Mouse (Mus musculus) telencephalon, adult 2 months (tissue): ENCODE measurements around the gene Olfr412.

Experiments used
- DNase-seq: peaks from one replicate; pipeline ENCODE4 v3.0.0-alpha.2; 2011; ENCODE audit warnings: low read depth, low spot score

The Olfr412 gene

DNA sequence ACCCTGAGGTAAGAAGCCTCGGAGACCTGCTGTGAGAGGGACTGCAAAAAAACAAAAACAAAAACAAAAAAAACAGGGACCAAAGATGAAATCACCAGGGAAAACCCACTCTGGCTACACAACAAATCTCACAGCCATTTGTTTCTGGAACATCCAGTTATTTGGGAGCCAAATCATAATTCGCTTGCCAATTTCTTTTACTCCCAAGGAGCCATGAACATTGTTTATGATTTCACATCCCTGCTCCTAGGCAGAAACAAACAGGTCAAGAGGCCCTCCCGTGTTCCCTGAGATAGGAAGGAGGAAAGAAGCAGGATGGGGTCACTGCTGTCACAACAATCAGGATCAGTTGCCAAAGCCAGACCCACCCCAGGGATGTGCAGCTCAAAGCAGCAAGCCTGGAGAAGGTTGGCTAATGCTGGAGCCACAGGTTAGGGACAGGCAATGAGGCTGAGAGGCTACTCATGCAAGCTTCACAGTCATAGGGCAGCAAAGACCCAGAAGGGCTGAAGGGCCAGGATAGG is 51.6 kb downstream of the Olfr412 start:
- DNase-seq, result no peak

DNA sequence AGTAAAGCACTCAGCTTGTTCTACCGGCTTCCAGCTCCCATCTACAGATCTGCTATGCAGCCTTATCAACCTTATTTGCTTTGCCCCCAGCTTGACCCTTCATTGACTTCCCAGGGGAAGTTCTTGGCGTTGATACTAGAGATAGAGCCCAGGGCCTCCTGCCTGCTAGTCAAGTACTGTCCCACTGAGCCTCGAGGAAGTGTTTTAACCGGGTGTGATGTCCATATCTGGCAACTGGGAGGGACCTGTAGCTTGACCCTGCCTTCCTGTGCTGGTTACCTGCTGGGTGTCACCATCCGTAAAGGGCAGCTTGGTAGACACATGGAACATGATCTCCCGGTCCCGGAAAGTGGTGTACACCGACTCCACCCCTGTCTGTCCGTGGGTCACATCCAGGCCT is 52.2 kb downstream of the Olfr412 start:
- DNase-seq, result no peak

DNA sequence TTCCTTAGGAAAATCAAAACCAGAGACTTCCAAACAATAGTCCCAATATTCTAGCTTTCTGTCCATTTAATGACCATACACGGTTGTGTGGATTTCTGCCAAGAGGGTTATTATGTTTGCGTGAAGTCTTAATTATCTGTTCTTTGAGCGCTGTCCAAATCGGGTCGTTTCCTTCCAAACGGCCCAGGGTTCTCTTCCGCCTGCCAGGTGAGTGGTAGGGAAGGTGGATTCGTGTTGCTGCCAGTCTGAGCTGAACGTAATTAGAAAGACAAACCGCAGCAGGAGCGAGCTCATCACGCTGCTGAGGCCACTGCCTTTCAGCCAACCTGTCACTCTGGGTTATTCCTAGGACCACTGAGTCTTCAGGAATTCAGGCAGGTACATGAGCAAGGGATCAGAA is 53.9 kb downstream of the Olfr412 start:
- DNase-seq, result no peak
